Mouse (Mus musculus): ENCODE data around the gene Magea3. TPM values are rescaled to one million over a fixed set of nuclear protein-coding genes. Genes with fewer than 3 reads are reported as not detected.
"Not testable (repeated sequence)": the region's sequence is repeated elsewhere in the genome, so short reads cannot be mapped to it uniquely, and the experiment has no call there.

Gene Magea3
- total RNA-seq (2014; fragmentation: Nextera tagmentation) (not detected in 2 replicates), total RNA-seq (2017) (not detected in 2 replicates), polyA plus RNA-seq (2012) (not detected in 2 replicates)

GRCm38 (mm10) chrX:154949405-154949804, at the start of gene Magea3:
Gene Magea3, minus strand, starts transcription at chrX:154949505.
- not testable (repeated sequence) for H3K4me3 ChIP-seq (ENCODE audit: low read depth, low read length); H3K36me3 ChIP-seq (replicated peaks); ATAC-seq (ENCODE audit: extremely low read depth, insufficient number of reproducible peaks, low FRiP score, poor library complexity, severe bottlenecking); H3K4me1 ChIP-seq (ENCODE audit: insufficient read depth, low read depth, low read length); H3K27me3 ChIP-seq (ENCODE audit: insufficient read depth, low read length); DNase-seq (ENCODE audit: low spot score); H3K9me3 ChIP-seq (replicated peaks)

- not testable (repeated sequence) for H3K4me1 ChIP-seq (ENCODE audit: insufficient read depth, low read depth, low read length); ATAC-seq (ENCODE audit: extremely low read depth, insufficient number of reproducible peaks, low FRiP score, poor library complexity, severe bottlenecking)
These were observed 46.4 kb upstream of the Magea3 start, which contains the start of gene Magea8 for GRCm38 (mm10) chrX:154995750-154996149. Gene Magea8, minus strand, starts transcription at chrX:154995850.

DNA sequence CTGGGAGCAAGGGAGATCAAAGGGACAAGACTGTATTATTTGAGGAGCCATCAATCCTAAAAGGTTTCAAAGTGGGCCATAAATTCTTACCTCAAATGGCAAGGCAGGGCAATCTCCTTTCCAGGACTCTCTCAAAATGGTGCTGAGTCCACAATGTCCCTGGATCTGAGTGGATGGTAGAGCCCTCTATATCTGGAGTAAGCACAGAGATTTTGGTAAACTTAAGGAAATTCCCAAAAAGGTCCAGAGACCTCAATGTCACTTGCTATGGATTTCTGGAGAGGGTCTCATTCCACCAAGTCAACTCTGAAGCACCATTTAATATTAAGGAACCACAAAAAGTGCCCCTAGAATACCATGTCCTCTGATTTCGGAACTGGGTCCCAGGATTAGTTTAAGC, 13.4 kb downstream of the Magea3 start, which contains the start of gene Magea6:
TSS of gene Magea6 (minus strand) at position 101 of the 400 bp plus-strand sequence.
- not testable (repeated sequence) for H3K4me3 ChIP-seq (ENCODE audit: low read depth, low read length); DNase-seq (ENCODE audit: low spot score)

More at GRCm38 (mm10) chrX:154995750-154996149, 46.4 kb upstream of the Magea3 start, which contains the start of gene Magea8:
- not testable (repeated sequence) for H3K4me3 ChIP-seq (ENCODE audit: low read depth, low read length); H3K9me3 ChIP-seq (replicated peaks); H3K27me3 ChIP-seq (ENCODE audit: insufficient read depth, low read length); DNase-seq (ENCODE audit: low spot score); H3K36me3 ChIP-seq (replicated peaks)

More for the DNA sequence above, 13.4 kb downstream of the Magea3 start, which contains the start of gene Magea6:
- not testable (repeated sequence) for H3K4me1 ChIP-seq (ENCODE audit: insufficient read depth, low read depth, low read length); H3K27me3 ChIP-seq (ENCODE audit: insufficient read depth, low read length); H3K9me3 ChIP-seq (replicated peaks); ATAC-seq (ENCODE audit: extremely low read depth, insufficient number of reproducible peaks, low FRiP score, poor library complexity, severe bottlenecking); H3K36me3 ChIP-seq (replicated peaks)

Other genes starting within 250 kb of the Magea3 start
- gene Cldn34b1, start 59.2 kb downstream of the Magea3 start, total RNA-seq (2014; fragmentation: Nextera tagmentation) = not detected in 2 replicates
- gene Cldn34b1, start 59.2 kb downstream of the Magea3 start, total RNA-seq (2017) = not detected in 2 replicates
- not detected in 2 replicates for gene Cldn34b1, start 59.2 kb downstream of the Magea3 start, polyA plus RNA-seq (2012)
- not detected in 2 replicates for gene Magea6, start 13.5 kb downstream of the Magea3 start, total RNA-seq (2014; fragmentation: Nextera tagmentation)
- not detected in 2 replicates for gene Magea6, start 13.5 kb downstream of the Magea3 start, total RNA-seq (2017)
- gene Magea6, start 13.5 kb downstream of the Magea3 start, polyA plus RNA-seq (2012) = not detected in 2 replicates
- not detected in 2 replicates for gene Magea8, start 46.3 kb upstream of the Magea3 start, total RNA-seq (2014; fragmentation: Nextera tagmentation)
- gene Magea8, start 46.3 kb upstream of the Magea3 start, total RNA-seq (2017) = 0.11 TPM in 1 of 2 replicates, not detected in the other
- gene Magea8, start 46.3 kb upstream of the Magea3 start, polyA plus RNA-seq (2012) = not detected in 2 replicates
- not detected in 2 replicates for gene Magea5, start 113.6 kb upstream of the Magea3 start, total RNA-seq (2014; fragmentation: Nextera tagmentation)
- not detected in 2 replicates for gene Magea5, start 113.6 kb upstream of the Magea3 start, total RNA-seq (2017)
- not detected in 2 replicates for gene Magea5, start 113.6 kb upstream of the Magea3 start, polyA plus RNA-seq (2012)
- not detected in 2 replicates for gene Magea1, start 140.3 kb upstream of the Magea3 start, total RNA-seq (2014; fragmentation: Nextera tagmentation)
- not detected in 2 replicates for gene Magea1, start 140.3 kb upstream of the Magea3 start, total RNA-seq (2017)
- not detected in 2 replicates for gene Magea1, start 140.3 kb upstream of the Magea3 start, polyA plus RNA-seq (2012)
- not detected in 2 replicates for gene Magea2, start 144.2 kb upstream of the Magea3 start, total RNA-seq (2014; fragmentation: Nextera tagmentation)
- gene Magea2, start 144.2 kb upstream of the Magea3 start, total RNA-seq (2017) = not detected in 2 replicates
- not detected in 2 replicates for gene Magea2, start 144.2 kb upstream of the Magea3 start, polyA plus RNA-seq (2012)
- not detected in 2 replicates for gene Cldn34b2, start 178.9 kb upstream of the Magea3 start, total RNA-seq (2014; fragmentation: Nextera tagmentation)
- gene Cldn34b2, start 178.9 kb upstream of the Magea3 start, total RNA-seq (2017) = not detected in 2 replicates
- not detected in 2 replicates for gene Cldn34b2, start 178.9 kb upstream of the Magea3 start, polyA plus RNA-seq (2012)

All from G1E (cell line).